Mouse (Mus musculus): ENCODE data around the gene Tmed9.

Gene Tmed9

GRCm38 (mm10) chr13:55573432-55573831 lies at the start of gene Tmed9:
Tmed9 (plus strand) TSS chr13:55573732.
- no peak for DNase-seq (ENCODE audit: low read depth, low spot score)

- no peak for DNase-seq (ENCODE audit: low read depth, low spot score)
Measured at GRCm38 (mm10) chr13:55523951-55524600, 49.5 kb upstream of the Tmed9 start.

- DNase-seq (ENCODE audit: low read depth, low spot score), result no peak
Measured at GRCm38 (mm10) chr13:55525733-55526553, 47.6 kb upstream of the Tmed9 start.

GRCm38 (mm10) chr13:55527212-55527611 lies 46.3 kb upstream of the Tmed9 start:
- DNase-seq (ENCODE audit: low read depth, low spot score), result no peak

GRCm38 (mm10) chr13:55527834-55528772 lies 45.4 kb upstream of the Tmed9 start:
- no peak for DNase-seq (ENCODE audit: low read depth, low spot score)

- DNase-seq (ENCODE audit: low read depth, low spot score), result no peak
Measured at GRCm38 (mm10) chr13:55529198-55529915, 44.2 kb upstream of the Tmed9 start, which contains the start of gene Dok3. Dok3 (minus strand) TSS chr13:55529296.

- no peak for DNase-seq (ENCODE audit: low read depth, low spot score)
Measured at GRCm38 (mm10) chr13:55535191-55535590, 38.3 kb upstream of the Tmed9 start.

GRCm38 (mm10) chr13:55535796-55536193 lies 37.7 kb upstream of the Tmed9 start:
- no peak for DNase-seq (ENCODE audit: low read depth, low spot score)

GRCm38 (mm10) chr13:55536194-55537175 lies 37.0 kb upstream of the Tmed9 start, which contains the start of gene Ddx41:
Ddx41 (minus strand) TSS chr13:55536658.
- DNase-seq (ENCODE audit: low read depth, low spot score), result peak; percentile 98

GRCm38 (mm10) chr13:55540933-55541332 lies 32.6 kb upstream of the Tmed9 start:
- no peak for DNase-seq (ENCODE audit: low read depth, low spot score)

GRCm38 (mm10) chr13:55542891-55543290 lies 30.6 kb upstream of the Tmed9 start:
- DNase-seq (ENCODE audit: low read depth, low spot score), result no peak

- DNase-seq (ENCODE audit: low read depth, low spot score), result no peak
Measured at GRCm38 (mm10) chr13:55543447-55543846, 30.1 kb upstream of the Tmed9 start.

- no peak for DNase-seq (ENCODE audit: low read depth, low spot score)
Measured at GRCm38 (mm10) chr13:55544792-55545191, 28.7 kb upstream of the Tmed9 start.

- no peak for DNase-seq (ENCODE audit: low read depth, low spot score)
Measured at GRCm38 (mm10) chr13:55547916-55548315, 25.6 kb upstream of the Tmed9 start.

GRCm38 (mm10) chr13:55548426-55548825 lies 25.1 kb upstream of the Tmed9 start:
- DNase-seq (ENCODE audit: low read depth, low spot score), result no peak

GRCm38 (mm10) chr13:55549061-55549460 lies 24.5 kb upstream of the Tmed9 start:
- no peak for DNase-seq (ENCODE audit: low read depth, low spot score)

- DNase-seq (ENCODE audit: low read depth, low spot score), result no peak
Measured at GRCm38 (mm10) chr13:55555921-55556320, 17.6 kb upstream of the Tmed9 start.

- DNase-seq (ENCODE audit: low read depth, low spot score), result no peak
Measured at GRCm38 (mm10) chr13:55557499-55557898, 16.0 kb upstream of the Tmed9 start.

- no peak for DNase-seq (ENCODE audit: low read depth, low spot score)
Measured at GRCm38 (mm10) chr13:55563266-55563879, 10.2 kb upstream of the Tmed9 start.
